Mouse (Mus musculus) myocyte (in vitro differentiated cells): ENCODE data around the gene Spdl1.

Experiments used
- CEBPB ChIP-seq: IDR thresholded peaks from 2 replicates; pipeline ENCODE4 v1.6.1; 2011; ENCODE audit warnings: mild to moderate bottlenecking, moderate library complexity; ENCODE audit not compliant: poor library complexity, insufficient read depth, severe bottlenecking
- E2F4 ChIP-seq: IDR thresholded peaks from one replicate; pipeline ENCODE4 v1.6.1; 2011; ENCODE audit warnings: mild to moderate bottlenecking, control low read depth, moderate library complexity; ENCODE audit not compliant: insufficient read depth
- MAX ChIP-seq: IDR thresholded peaks from one replicate; pipeline ENCODE4 v1.6.1; 2011; ENCODE audit warnings: low read depth, mild to moderate bottlenecking, control low read depth
- MYOD1 ChIP-seq, 3 experiments: IDR thresholded peaks; one replicate each; pipeline ENCODE4 v1.6.1; 2011; ENCODE audit warnings: control low read depth in 2 of 3, low read depth in 2 of 3, mild to moderate bottlenecking in 2 of 3, moderate library complexity in 1 of 3; ENCODE audit not compliant: insufficient read length in 2 of 3, control insufficient read depth in 1 of 3
- MYOG ChIP-seq, 3 experiments: IDR thresholded peaks; one replicate each; pipeline ENCODE4 v1.6.1; 2011; ENCODE audit warnings: control low read depth in 2 of 3, low read depth in 2 of 3, mild to moderate bottlenecking in 2 of 3; ENCODE audit not compliant: insufficient read length in 2 of 3, control insufficient read depth in 1 of 3, insufficient read depth in 1 of 3
- POLR2A ChIP-seq: IDR thresholded peaks from one replicate; pipeline ENCODE4 v1.6.1; 2011; ENCODE audit warnings: low read depth, mild to moderate bottlenecking, control low read depth, moderate library complexity; ENCODE audit not compliant: insufficient read length
- POLR2AphosphoS2 ChIP-seq: IDR thresholded peaks from one replicate; pipeline ENCODE4 v1.6.1; 2011; ENCODE audit warnings: low read depth, control low read depth; ENCODE audit not compliant: insufficient read length
- SRF ChIP-seq: IDR thresholded peaks from one replicate; pipeline ENCODE4 v1.6.1; 2011; ENCODE audit warnings: low read depth; ENCODE audit not compliant: control insufficient read depth, insufficient read length
- TCF12 ChIP-seq: IDR thresholded peaks from one replicate; pipeline ENCODE4 v1.6.1; 2011; ENCODE audit warnings: mild to moderate bottlenecking, control low read depth; ENCODE audit not compliant: poor library complexity, insufficient read depth, severe bottlenecking
- TCF3 ChIP-seq: IDR thresholded peaks from one replicate; pipeline ENCODE4 v1.6.1; 2011; ENCODE audit warnings: low read depth, control low read depth; ENCODE audit not compliant: insufficient read length
- USF1 ChIP-seq: IDR thresholded peaks from one replicate; pipeline ENCODE4 v1.6.1; 2011; ENCODE audit warnings: low read depth, mild to moderate bottlenecking, control low read depth, moderate library complexity

DNA sequence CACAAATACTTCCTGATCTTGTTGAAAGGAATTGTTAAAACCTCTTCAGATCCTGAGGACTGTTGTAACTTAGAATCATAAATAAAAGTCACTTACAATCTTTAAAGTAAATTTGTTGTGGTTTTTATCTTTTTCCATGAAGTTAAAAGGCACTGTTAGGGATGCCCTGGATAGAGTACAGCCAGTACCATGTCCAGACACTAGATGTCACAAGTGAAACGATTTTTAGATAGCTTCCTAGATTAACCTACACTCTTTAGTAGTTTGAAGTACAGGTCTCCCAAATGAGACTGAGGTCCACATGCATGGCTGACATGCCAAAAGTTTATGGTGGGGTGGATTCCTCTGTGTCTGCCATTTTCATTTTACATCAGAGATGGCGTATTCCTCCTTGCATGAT, 2.8 kb upstream of the Spdl1 start:
- TF ChIP-seq POLR2AphosphoS2 (no peak), MAX (no peak), POLR2A (no peak), E2F4 (no peak), MYOG (IDR thresholded peaks at IDR 0.05; ENCODE audit: control insufficient read depth in 1 of 3, insufficient read depth in 1 of 3, insufficient read length in 2 of 3, low read depth in 2 of 3) (no peak), CEBPB (no peak), USF1 (no peak), TCF12 (no peak), MYOD1 (IDR thresholded peaks at IDR 0.05; ENCODE audit: control insufficient read depth in 1 of 3, insufficient read length in 2 of 3, low read depth in 2 of 3) (no peak), SRF (no peak), TCF3 (no peak)
